Mouse (Mus musculus): Measurements from ENCODE around the gene Cpe.
"Not testable (repeated sequence)": the region's sequence is repeated elsewhere in the genome, so short reads cannot be mapped to it uniquely, and the experiment has no call there.

Gene Cpe

GRCm38 (mm10) chr8:64674951-64675585 lies 17.8 kb downstream of the Cpe start:
- no peak for DNase-seq

- DNase-seq: no peak
These were observed 19.9 kb downstream of the Cpe start for GRCm38 (mm10) chr8:64672920-64673319.

DNA sequence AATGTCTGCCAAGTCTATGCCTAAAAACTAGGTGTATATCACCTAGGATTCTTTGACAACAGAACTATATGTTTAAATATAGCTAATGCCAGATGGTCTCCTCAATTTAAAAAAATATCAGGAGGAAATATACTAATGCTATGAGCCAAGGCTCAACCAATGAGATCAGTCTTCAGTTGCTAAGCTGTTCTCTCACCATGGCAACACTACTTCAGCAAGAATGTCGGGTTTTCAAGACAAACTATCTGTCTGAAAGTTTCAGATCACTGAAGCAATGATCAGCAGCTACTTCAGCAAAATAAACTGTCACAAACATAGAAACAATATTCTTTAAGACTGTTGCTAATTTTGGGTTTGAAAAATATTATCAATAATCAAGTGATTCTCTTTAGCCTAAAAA lies 20.9 kb downstream of the Cpe start:
- DNase-seq: no peak

GRCm38 (mm10) chr8:64666305-64666704 lies 26.5 kb downstream of the Cpe start:
- DNase-seq: not testable (repeated sequence)

- no peak for DNase-seq
These were observed 27.3 kb downstream of the Cpe start for GRCm38 (mm10) chr8:64665563-64665962.

GRCm38 (mm10) chr8:64664811-64665210 lies 28.0 kb downstream of the Cpe start:
- no peak for DNase-seq

GRCm38 (mm10) chr8:64664350-64664749 lies 28.5 kb downstream of the Cpe start:
- DNase-seq: no peak

DNA sequence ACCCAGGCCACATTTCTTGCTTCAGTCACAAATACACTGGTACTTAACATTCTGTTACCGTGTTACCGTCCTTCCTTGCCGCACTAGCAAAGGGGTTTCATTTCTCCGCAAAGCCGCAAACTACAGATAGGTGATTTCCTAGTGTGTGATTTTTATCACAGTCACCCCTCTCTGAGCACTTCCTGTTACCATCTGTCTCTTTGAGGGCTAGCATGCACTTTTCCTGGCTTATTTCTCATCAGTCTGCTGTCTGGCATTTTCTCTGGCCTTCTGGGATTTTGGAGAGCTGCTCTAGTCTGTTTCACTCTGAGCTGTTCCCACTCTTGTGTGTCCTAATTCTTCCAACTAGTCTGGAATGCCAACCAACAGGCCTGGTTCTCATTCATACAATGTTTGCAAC lies 33.8 kb downstream of the Cpe start:
- no peak for DNase-seq

DNA sequence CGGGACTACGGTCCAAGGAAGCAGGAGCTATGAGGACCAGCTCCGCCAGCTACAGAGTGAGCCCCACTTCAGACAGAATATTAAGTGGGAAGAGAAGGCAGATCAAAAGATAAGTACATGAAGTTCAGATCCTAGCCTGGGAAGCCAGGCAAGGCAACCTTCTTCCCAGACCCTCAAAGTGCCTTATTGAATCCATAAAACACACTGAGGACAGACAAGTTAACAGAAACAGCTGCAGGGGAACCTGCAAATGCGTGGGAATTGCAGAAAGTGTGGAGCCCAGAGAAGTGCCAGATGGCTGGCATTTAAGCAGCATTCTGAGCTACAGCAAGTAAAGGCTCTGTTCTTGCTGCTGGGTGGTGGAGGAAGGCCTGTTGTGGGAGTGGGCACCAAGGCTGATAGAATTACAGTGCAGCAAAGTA lies 34.9 kb downstream of the Cpe start:
- no peak for DNase-seq

- DNase-seq: no peak
These were observed 35.3 kb downstream of the Cpe start for GRCm38 (mm10) chr8:64657517-64657916.

GRCm38 (mm10) chr8:64655887-64656286 lies 37.0 kb downstream of the Cpe start:
- no peak for DNase-seq

GRCm38 (mm10) chr8:64655087-64655486 lies 37.8 kb downstream of the Cpe start:
- no peak for DNase-seq

- no peak for DNase-seq
These were observed 40.6 kb downstream of the Cpe start for GRCm38 (mm10) chr8:64652285-64652684.

GRCm38 (mm10) chr8:64648063-64648462 lies 44.8 kb downstream of the Cpe start:
- DNase-seq: no peak

GRCm38 (mm10) chr8:64647148-64647547 lies 45.7 kb downstream of the Cpe start:
- no peak for DNase-seq

GRCm38 (mm10) chr8:64646421-64646820 lies 46.4 kb downstream of the Cpe start:
- no peak for DNase-seq

DNA sequence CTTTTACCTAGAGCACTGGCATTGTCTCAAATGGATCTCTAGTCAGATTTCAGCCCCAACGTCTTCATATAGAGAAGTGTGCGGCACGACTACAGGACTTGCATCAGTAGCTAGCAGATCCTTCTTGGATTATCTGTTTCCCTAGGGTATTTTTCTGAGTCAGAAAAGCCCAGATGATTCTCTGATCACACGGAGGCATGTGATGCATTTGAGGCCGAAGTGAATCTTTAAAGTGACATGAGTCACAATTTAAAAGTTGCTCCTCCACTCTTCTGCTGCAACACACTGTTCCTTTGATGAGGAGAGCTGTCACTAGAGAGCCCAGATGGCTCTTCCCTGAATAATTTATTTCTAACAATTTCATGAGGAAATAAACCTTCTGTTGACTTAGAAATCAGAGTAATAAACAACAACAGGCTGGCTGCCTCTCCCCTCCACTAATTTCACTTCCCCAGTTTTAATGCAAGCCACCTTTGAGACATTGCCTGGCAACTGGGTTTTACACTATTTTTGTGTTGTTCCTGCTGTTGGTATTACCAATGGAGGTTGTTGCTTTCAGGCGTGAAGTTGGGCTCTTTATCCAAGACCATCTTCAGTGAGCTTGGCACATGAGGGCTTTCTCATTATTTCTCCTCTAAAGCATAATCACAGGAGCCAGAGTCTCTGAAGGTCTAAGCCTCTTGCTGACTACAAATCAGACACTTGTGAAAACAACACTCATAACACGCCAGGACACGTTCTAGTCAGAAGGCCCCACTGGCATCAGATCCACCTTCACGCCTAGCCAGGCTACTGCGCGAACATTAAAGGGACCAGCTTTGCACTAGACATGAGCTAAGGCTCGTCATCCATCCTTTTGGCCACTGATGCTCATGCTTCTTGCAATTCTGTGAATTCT lies 48.5 kb downstream of the Cpe start:
- DNase-seq: no peak

- DNase-seq: no peak
These were observed 49.5 kb downstream of the Cpe start for GRCm38 (mm10) chr8:64643382-64643781.

DNA sequence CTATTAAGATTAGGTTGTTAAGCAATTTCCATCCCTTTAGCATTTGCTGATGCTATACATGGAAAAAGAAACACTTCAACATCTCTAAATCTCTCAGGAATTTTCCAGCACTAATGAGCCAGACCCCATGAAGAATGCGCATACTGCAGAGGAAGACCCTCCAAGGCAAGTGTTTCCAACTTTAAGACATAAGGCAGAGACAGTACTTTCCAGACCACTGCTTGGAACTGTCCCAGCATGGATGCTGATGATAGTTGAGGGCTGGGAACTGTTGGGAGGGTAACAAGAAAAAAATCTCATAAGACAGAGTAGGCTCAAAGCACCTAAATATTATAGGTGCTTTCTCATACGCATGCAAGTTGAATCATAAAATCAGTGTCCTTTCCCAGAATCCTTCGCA lies 50.1 kb downstream of the Cpe start:
- no peak for DNase-seq

DNA sequence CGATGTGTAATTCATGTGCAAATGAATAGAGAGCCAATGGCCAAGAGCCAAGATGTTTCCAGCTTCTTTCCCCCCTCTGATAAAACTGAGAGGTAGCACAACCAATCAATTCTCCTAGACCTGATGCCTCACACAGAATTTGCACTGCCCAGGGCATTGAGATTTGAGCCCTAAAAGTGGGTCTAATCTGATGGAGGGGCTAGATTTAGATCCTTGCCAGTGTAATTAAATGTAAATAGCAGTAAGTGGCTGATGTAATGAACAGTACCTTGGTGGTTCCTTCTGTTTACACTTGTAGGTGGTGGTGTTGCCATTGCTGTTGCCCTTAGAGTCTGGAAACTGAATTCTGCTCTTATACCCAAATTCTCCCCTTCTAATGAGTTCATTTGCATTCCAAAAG lies 52.3 kb downstream of the Cpe start:
- DNase-seq: no peak

DNA sequence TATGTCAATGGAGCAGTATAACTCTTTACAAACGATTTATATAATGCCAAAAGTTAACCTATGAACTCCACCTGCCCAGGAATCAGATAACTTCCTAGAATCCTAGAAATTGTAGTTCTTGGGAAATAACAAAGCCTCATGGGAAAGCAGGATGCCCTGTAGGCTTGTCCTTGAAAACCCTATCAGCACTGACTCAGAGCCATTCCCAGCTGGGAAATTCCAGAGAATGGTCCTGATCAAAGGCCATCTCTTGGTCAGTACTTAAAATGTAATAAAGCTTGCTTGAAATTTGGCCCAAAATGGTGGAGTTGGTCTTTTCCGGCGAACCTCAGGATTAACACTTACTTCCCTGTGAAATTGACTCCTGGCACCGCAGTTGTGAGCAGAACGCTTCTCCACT lies 53.2 kb downstream of the Cpe start:
- no peak for DNase-seq

- no peak for DNase-seq
These were observed 58.0 kb downstream of the Cpe start for GRCm38 (mm10) chr8:64634901-64635300.

DNA sequence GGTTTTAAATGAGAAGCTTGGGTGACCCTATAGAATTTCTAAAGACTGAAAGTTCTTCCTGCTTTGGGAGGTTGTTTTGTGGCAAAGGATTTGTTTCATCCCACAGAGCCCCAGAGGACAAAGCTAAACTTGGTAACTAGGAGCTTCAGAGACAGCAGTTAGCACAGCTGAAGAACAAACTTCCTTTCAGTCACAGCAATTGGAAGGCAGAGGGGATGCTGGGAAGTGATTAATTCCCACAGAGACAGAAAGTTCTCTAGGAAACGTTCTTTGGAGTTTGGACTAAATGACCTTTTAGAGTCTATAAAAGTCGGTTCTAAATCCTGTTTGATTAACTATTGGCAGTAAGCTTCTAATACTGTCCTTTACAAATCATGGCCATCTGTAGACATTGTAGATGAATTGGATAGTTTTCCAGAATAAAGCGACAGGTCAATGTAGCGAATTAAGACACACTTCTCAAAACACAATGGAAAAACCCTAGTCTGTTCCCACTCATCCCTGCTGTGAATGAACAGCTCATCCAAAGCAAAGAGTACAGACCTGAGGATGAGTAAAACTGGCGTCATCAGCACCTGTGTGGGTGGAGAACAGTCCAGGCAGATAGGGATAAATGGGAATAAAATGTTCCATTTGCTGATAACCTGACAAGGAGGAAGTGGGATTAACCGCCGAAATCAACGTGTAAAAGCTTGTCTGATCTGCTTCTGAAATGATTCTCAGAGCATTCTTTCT lies 58.6 kb downstream of the Cpe start:
- no peak for DNase-seq

DNA sequence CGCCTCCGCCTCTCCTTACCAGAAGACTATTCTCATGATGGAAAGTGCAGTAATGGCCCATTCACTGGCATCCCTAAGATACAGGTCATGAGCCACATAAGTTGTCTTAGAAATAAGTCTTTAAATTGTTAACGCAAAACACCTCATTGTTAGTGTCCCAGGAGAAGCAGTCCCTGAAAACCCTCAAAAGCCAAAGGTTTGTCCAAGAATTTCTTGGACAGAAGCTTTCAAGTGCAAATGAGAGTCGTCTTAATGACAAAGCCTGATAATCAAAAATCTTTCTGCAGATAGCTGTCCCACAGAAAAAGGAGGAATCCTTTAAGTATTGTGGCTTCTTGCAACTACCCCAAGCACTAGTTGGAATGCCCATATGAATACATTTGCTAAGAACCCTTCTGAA lies 60.7 kb downstream of the Cpe start:
- DNase-seq: no peak

Measured in retina, postnatal 1 day (tissue).